Mouse (Mus musculus) right cerebral cortex, adult 18-20 months (tissue): ENCODE data around the gene Arhgef19.

Experiments used
- DNase-seq: peaks from one replicate; pipeline ENCODE4 v3.0.0; 2022; ENCODE audit warnings: mixed read lengths

Arhgef19 gene

GRCm38 (mm10) chr4:141238492-141239387 lies 559 bp upstream of the Arhgef19 start:
- DNase-seq, result no peak

- no peak for DNase-seq
These were observed 1.3 kb downstream of the Arhgef19 start for GRCm38 (mm10) chr4:141240617-141241016.

GRCm38 (mm10) chr4:141241861-141242260 lies 2.6 kb downstream of the Arhgef19 start:
- no peak for DNase-seq

- DNase-seq, result peak; percentile 34
These were observed 3.4 kb downstream of the Arhgef19 start for GRCm38 (mm10) chr4:141242651-141243241.

GRCm38 (mm10) chr4:141243636-141244035 lies 4.3 kb downstream of the Arhgef19 start:
- no peak for DNase-seq

- no peak for DNase-seq
These were observed 5.1 kb downstream of the Arhgef19 start for GRCm38 (mm10) chr4:141244401-141244800.

- peak; percentile 50 for DNase-seq
These were observed 5.7 kb downstream of the Arhgef19 start for GRCm38 (mm10) chr4:141244931-141245425.

GRCm38 (mm10) chr4:141246089-141246997 lies 7.0 kb downstream of the Arhgef19 start:
- DNase-seq, result no peak

DNA sequence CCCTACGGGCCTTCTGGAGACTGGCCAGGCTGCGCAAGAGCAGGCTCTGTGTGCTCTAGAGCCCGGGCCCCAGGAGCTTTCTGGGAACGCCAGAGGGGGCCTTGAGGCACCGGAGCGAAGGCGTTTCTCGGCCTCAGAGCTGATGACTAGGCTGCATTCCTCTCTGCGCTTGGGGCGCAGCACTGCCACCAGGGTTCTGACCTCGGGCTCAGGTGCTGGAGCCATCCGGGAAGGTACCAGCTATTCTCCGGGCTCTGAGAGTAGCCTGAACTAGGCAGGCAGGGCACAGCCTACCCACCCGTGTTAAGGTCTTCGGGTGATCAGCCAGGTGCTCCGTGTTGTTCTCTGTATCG lies 7.7 kb downstream of the Arhgef19 start:
- no peak for DNase-seq

DNA sequence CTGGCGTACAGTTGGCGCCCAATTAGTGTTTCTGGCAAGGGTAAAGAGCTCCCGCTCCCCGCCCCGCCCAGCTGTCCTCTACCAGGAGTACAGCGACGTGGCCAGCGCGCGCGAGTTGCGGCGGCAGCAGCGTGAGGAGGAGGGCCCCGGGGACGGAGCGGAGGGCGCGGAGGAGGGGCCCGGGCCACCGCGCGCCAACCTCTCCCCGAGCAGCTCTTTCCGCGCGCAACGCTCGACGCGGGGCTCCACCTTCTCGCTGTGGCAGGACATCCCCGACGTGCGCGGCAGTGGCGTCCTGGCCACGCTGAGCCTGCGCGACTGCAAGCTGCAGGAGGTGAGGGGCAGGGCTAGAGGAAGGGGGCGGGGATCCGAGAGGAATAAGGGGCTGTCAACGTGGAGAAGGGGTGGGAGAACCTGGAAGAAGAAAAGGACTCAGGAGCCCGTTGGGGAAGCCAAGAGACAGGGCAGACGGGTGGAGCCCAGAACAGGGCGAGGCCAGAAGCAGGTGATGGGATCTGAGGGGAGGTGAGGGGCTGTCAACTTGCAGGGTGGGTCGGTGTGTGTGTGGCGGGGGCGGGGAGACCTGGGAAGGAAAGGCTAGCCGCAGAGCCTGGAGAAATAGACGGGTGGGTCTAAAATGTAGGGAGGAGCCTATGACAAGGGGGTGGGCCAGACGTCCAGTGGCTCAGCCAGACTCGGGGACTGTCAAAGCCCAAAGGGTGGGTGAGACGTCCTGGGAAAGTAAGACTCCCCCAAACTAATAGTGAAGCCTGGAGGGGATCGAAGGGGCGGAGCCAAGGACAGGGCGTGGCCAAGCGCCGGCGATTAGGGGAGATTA lies 8.7 kb downstream of the Arhgef19 start:
- DNase-seq, result no peak

- DNase-seq, result no peak
These were observed 9.3 kb downstream of the Arhgef19 start for GRCm38 (mm10) chr4:141248614-141248978.

DNA sequence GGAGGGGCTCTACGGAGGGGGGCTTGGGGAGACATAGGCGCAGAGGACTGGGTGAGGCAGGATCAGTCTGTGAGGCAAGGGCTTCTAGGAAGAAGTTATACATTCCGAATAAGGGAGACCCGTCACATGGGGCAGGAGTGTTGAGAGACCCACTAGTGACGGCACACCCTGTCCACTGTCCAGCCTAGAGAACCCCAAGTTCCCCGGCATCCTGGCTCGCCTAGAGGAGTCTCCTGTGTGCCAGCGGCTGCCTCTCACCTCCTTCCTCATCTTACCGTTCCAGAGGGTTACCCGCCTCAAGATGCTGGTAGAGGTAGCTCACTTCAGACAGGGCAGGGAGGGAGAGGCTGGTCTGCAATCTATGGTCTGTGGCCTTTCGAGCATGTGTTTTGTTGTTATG lies 10.1 kb downstream of the Arhgef19 start:
- DNase-seq, result no peak

- no peak for DNase-seq
These were observed 11.8 kb downstream of the Arhgef19 start for GRCm38 (mm10) chr4:141251071-141251470.

DNA sequence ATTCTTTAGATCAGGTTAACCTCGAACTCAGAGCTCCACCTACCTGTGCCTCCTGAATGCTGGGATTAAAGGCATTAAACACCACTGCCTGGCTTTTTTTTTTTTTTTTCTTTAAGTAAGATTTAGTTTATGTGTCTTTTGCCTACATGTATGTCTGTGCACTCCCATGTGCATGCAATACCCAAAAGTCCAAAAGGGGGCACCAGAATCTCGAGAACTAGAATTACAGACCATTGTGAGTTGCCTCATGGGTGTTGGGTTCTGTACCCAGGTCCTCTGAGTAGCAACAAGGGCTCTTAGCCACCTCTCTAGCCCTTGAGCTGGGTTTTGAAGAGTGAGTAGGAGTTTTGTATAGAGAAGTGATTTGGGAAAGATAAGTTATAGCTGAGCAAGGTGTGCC lies 13.3 kb downstream of the Arhgef19 start:
- DNase-seq, result no peak

GRCm38 (mm10) chr4:141254234-141254633 lies 14.9 kb downstream of the Arhgef19 start:
- DNase-seq, result no peak

- no peak for DNase-seq
These were observed 18.1 kb downstream of the Arhgef19 start for GRCm38 (mm10) chr4:141257440-141257839.

DNA sequence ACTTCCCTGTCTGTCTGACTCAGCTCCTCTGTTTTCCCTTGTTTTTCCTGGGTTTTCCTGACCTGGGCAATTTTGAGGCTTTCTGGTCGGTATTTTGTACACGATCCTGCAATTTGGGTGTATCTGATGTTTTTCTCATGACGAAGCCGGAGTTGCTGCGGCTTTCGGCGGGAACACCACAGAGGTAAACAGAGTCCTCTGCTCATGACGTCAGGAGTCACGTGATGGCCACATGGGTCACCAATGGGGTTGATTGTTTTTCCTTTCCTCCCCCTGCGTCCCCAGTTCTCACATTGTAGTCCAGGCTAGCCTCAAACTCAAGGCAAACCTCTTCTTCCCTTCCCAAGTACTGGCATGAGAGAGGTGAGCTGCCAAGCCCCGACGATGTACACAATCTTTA lies 20.1 kb downstream of the Arhgef19 start:
- DNase-seq, result no peak

GRCm38 (mm10) chr4:141260007-141260723 lies 20.9 kb downstream of the Arhgef19 start:
- no peak for DNase-seq

DNA sequence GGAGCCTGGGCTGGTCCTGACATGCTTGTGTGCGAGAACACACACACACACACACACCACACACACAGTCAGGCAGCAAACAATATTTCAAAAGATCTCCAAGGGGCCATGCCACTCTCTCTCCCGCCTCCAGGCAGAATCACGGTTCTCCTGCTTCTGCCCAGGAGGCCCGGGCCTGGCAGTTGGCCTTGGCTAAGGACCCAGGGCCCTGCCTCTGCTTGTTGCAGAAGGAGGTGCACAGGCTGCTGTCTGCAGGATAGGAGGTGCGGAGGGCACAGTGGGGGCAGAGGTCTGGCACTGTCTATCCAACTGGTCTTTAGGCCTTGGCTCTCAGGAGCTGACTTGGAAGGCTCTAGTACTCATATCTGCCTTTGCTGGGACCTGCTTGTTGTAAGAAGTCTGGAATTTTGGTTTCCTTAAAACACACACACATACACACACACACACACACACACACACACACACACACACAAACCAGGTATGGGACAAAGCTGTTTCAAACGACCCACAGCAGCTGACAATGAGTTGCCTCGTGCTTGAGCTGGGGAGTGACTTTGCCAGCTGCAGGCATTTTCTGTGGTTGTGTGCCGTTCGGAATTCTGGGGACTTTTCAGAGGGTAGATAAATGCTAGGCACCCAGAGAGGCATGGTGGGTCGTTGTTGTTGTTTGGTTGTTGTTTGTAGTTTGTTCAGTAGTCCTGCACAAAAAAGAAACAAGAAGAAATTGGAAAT lies 23.8 kb downstream of the Arhgef19 start:
- DNase-seq, result no peak

- DNase-seq, result no peak
These were observed 26.8 kb downstream of the Arhgef19 start for GRCm38 (mm10) chr4:141265979-141266637.
